Mouse (Mus musculus): ENCODE results near the gene Akr1c18. TPM values are rescaled to one million over a fixed set of nuclear protein-coding genes. Genes with fewer than 3 reads are reported as not detected.
"Not testable (repeated sequence)": the region's sequence is repeated elsewhere in the genome, so short reads cannot be mapped to it uniquely, and the experiment has no call there.

Gene Akr1c18
- total RNA-seq (2021) = 1 to 10 TPM; 1.1 to 1.7 TPM

- DNase-seq (ENCODE audit: low spot score in 2 of 2) = peak; percentile 36 to 94
- intact Hi-C loops (cut with DNase I) = no loop called here
These were observed at the start of gene Akr1c18 for GRCm38 (mm10) chr13:4150518-4150917. Gene Akr1c18 (minus strand): TSS chr13:4150654.

DNA sequence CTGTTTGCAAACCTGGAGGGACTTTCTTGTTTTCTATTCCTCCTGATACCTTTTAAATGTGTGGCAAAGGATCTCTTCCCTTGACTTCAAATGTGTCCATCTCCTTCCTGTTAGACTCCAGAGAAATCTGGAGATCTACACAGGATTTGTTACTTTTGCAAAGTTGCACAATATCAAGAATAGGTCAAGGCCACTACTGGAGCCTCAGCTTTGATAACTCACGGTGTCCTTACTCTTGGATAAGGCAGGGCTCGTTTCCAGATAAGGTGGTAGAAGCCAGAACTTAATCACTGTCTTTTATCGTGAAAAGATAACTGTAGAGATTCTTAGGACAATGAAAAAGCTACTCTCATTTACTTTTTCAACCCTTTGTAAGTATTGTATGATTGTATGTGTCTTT, 42.1 kb upstream of the Akr1c18 start:
- intact Hi-C loops (cut with DNase I) = no loop called here
- DNase-seq (ENCODE audit: low spot score in 2 of 2) = no peak

GRCm38 (mm10) chr13:4190904-4191303, 40.5 kb upstream of the Akr1c18 start, which contains the start of gene Akr1c13:
Gene Akr1c13 (plus strand): TSS chr13:4191150.
- DNase-seq (ENCODE audit: low spot score in 2 of 2) = no peak
- intact Hi-C loops (cut with DNase I) = no loop called here

GRCm38 (mm10) chr13:4188174-4188573, 37.7 kb upstream of the Akr1c18 start:
- intact Hi-C loops (cut with DNase I) = loop anchor here (1.0 to 5.0 kb wide), 2 partner anchors 93 to 424 kb away; no protein-coding TSS in a partner anchor

DNA sequence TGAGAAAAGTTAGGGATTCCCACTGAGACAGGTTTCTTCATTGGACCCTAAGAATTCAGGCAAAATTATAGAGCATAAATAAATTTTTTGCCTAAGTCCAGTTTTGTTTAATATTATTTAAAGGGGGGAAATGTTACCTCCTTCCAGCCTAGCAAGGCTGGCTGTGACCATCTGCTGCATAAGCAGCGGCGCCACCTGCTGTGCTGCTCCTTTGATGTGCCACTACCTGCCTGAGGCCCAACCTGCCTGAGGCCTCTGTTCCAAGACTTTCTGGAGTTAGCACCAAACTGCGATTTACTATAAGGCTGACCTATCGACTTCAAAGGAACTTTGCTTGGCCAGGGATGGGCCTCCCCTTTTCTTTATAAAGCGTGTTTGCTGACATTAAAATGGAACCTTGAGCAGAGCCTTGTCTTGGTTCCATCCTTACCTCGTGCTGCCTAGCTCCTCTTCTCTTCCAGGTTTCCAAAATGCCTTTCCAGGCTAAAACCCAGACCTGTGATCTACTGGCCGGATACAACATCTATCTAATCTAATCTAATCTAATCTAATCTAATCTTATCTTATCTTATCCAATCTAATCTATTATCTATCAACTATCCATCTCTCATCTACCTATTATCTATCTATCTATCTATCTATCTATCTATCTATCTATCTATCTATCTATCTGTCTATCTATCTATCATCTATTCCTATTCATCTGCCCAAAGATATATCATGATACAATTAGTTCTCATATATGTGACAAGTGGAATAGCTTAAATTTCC, 36.4 kb upstream of the Akr1c18 start:
- DNase-seq (ENCODE audit: low spot score in 2 of 2) = not testable (repeated sequence)
- intact Hi-C loops (cut with DNase I) = loop anchor here (5.0 kb wide), 1 partner anchor 425 kb away; no protein-coding TSS in a partner anchor

More at GRCm38 (mm10) chr13:4188174-4188573, 37.7 kb upstream of the Akr1c18 start:
- peak; percentile 9 to 18 for DNase-seq (ENCODE audit: low spot score in 2 of 2)

DNA sequence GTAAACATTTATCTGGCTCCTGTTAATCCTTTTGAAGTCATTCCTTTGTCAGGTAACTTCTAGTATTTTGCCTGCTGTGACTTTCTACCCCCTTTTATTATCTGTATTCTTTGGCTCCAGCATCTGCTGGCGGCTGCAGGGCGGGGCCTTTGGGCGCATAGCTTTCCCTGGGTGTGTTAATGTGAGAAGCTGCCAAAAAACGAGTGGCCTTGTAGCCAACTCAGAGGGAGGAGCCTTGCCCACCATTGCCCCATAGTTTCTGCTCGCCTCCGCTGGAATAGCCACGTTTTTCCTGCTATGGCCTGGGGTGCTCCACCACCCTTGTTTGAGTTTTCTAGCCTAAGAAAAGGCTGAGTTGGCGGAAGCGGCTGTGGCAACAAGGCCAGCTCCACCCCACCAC, 32.7 kb upstream of the Akr1c18 start:
- intact Hi-C loops (cut with DNase I) = no loop called here
- DNase-seq (ENCODE audit: low spot score in 2 of 2) = no peak

DNA sequence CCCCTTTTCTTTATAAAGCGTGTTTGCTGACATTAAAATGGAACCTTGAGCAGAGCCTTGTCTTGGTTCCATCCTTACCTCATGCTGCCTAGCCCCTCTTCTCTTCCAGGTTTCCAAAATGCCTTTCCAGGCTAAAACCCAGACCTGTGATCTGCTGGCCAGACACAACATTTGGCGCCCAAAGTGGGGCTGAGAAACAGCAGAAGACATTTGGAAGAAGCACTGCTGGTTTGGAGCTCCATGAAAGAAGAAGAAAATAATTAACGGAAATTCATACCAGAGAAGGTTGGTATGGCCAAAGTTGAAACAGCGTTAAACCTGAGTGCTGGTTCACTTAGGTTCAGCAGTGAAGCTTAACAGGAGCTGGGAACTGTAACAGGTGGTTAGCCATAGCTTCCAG, 30.9 kb upstream of the Akr1c18 start:
- DNase-seq (ENCODE audit: low spot score in 2 of 2); intact Hi-C loops (cut with DNase I): not testable (repeated sequence)

DNA sequence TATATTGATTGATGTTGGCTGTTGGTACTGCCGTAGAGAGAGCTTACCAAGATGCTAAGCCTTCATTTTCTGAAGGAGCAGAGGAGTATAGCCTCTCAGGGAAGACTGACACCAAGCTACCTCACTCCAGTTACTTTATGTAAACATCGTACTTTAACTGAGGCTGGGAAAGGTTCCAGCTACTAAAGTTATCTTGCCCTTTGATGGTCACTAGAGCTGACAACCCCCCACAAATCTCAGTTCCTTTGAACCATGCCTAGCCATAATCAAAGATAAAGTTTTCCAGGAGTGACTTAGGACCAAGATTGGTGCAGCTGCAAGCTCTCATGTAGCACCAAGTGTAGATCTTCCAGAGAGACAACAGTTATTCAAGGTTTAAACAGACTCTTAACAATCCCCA, 22.5 kb upstream of the Akr1c18 start:
- no peak for DNase-seq (ENCODE audit: low spot score in 2 of 2)

GRCm38 (mm10) chr13:4168006-4168405, 17.6 kb upstream of the Akr1c18 start:
- intact Hi-C loops (cut with DNase I) = no loop called here
- DNase-seq (ENCODE audit: low spot score in 2 of 2) = no peak

More for the DNA sequence above, 22.5 kb upstream of the Akr1c18 start:
- intact Hi-C loops (cut with DNase I) = no loop called here

GRCm38 (mm10) chr13:4155286-4155685, 4.8 kb upstream of the Akr1c18 start:
- intact Hi-C loops (cut with DNase I) = no loop called here

GRCm38 (mm10) chr13:4153593-4153992, 3.1 kb upstream of the Akr1c18 start:
- intact Hi-C loops (cut with DNase I) = no loop called here
- no peak for DNase-seq (ENCODE audit: low spot score in 2 of 2)

More at GRCm38 (mm10) chr13:4155286-4155685, 4.8 kb upstream of the Akr1c18 start:
- no peak for DNase-seq (ENCODE audit: low spot score in 2 of 2)

- intact Hi-C loops (cut with DNase I) = no loop called here
- DNase-seq (ENCODE audit: low spot score in 2 of 2) = no peak
These were observed 2.5 kb upstream of the Akr1c18 start for GRCm38 (mm10) chr13:4152908-4153307.

DNA sequence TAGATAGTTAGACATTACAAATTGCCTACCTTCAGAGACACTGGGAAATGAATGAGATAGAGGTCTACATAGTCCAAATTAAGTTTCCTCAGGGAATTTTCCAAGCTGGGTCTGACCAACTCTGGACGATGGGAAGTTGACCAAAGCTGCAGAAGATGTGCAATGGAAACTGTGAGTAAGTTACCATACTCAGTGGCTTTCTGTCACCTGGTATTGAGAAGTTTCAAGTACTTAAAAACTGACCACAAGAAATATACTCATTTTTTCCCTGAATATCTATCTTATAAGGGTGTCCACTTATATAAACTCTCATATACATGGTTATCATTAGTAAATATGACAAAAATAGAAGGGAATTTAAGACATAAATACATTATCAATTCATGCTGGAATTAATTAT, 6.2 kb downstream of the Akr1c18 start:
- intact Hi-C loops (cut with DNase I) = no loop called here
- no peak for DNase-seq (ENCODE audit: low spot score in 2 of 2)

- intact Hi-C loops (cut with DNase I) = loop anchor here (5.0 kb wide), 1 partner anchor 479 kb away; no protein-coding TSS in a partner anchor
- DNase-seq (ENCODE audit: low spot score in 2 of 2) = peak in 1 of 2 experiments; percentile 9
These were observed 17.4 kb downstream of the Akr1c18 start for GRCm38 (mm10) chr13:4133070-4133469.

- DNase-seq (ENCODE audit: low spot score in 2 of 2) = no peak
- intact Hi-C loops (cut with DNase I) = loop anchor here (5.0 kb wide), 1 partner anchor 481 kb away; no protein-coding TSS in a partner anchor
These were observed 18.7 kb downstream of the Akr1c18 start for GRCm38 (mm10) chr13:4131721-4132120.

- no peak for DNase-seq (ENCODE audit: low spot score in 2 of 2)
- intact Hi-C loops (cut with DNase I) = loop anchor here (5.0 kb wide), 1 partner anchor 481 kb away; no protein-coding TSS in a partner anchor
These were observed 19.1 kb downstream of the Akr1c18 start for GRCm38 (mm10) chr13:4131317-4131716.

DNA sequence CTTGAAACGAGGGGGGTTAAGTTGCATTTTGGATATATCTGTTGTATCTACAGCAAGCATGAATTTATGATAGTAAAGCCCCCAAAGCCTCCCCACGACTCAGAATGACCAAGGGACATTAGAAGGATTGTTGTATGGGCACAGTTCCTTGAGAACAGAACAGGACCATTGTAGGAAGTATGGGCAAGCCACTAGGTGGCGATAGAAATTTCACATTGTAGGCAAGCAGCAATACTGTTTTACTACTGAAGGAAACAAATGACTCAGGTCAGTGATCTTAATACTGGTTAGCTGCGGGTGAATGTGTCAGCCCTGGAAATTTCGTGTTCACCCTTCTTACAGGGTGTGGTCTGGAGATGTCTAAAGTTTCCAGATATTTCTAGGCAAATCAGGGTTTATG, 21.4 kb downstream of the Akr1c18 start:
- intact Hi-C loops (cut with DNase I) = loop anchor here (2.0 kb wide), 1 partner anchor 152 kb away; no protein-coding TSS in a partner anchor
- peak; percentile 11 to 49 for DNase-seq (ENCODE audit: low spot score in 2 of 2)

- intact Hi-C loops (cut with DNase I); DNase-seq (ENCODE audit: low spot score in 2 of 2): not testable (repeated sequence)
These were observed 24.6 kb downstream of the Akr1c18 start for GRCm38 (mm10) chr13:4125846-4126245.

DNA sequence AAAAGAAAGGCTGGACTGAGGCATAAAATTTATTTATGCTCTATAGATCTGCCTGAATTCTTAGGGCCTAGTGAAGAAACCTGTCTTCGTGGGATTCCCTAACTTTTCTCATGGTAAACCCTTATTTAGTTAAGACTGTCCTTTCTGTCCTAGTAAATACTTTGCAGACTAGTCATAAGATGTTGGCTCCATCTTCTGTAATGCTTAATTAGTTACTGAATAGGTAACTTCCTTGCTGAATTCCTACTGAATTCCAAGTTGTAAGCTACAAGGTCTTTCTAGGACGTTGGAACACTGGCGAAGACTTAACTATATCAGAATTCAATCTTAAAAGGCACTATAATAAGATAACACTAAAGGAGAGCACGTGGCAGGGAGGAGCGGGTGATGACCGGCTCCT, 26.0 kb downstream of the Akr1c18 start:
- DNase-seq (ENCODE audit: low spot score in 2 of 2); intact Hi-C loops (cut with DNase I): not testable (repeated sequence)

GRCm38 (mm10) chr13:4123146-4123545, 27.3 kb downstream of the Akr1c18 start:
- intact Hi-C loops (cut with DNase I) = no loop called here
- DNase-seq (ENCODE audit: low spot score in 2 of 2) = no peak
